Mouse (Mus musculus) cerebellum, adult 8-10 months (tissue): ENCODE data around the gene Klf11.

Experiments used
- DNase-seq: peaks from one replicate; pipeline ENCODE4 v3.0.0; 2022

Gene Klf11

GRCm38 (mm10) chr12:24705502-24706263 is 54.6 kb downstream of the Klf11 start:
- no peak for DNase-seq

DNA sequence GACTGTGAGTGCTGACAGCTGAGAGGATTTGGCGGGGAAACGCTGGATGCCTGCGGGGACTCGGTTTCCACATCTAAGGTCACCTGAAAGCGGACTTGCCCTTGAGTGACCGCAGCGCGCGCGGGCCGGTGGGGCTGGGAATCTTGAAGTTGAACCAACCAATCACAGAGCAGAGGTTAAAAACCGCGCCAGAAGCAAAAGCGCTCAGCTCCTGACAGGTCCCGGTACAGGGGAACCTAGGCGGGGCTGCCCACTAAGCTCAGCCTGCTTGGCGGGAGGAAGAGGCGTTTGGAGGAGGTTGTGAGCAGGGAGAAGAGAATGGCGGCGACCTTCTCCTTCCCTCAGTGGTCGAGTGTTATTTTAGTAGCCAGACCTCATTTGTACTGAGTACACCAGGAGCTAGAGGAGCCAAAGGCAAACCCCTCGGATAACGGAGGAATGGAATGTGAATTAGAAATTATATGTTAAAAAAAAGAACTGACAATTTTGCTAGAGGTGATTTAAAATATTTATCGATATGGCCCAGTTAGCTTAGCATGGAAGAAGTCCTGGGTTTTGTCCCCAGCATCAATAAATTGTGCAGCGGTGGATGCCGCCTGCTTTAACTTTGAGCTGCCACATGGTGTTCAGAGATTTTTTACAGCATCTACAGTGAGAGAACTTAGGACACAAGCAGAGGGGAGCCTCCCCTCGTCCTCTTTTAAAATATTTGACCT is 55.8 kb downstream of the Klf11 start:
- no peak for DNase-seq

GRCm38 (mm10) chr12:24707480-24707802 is 56.4 kb downstream of the Klf11 start:
- DNase-seq: no peak

DNA sequence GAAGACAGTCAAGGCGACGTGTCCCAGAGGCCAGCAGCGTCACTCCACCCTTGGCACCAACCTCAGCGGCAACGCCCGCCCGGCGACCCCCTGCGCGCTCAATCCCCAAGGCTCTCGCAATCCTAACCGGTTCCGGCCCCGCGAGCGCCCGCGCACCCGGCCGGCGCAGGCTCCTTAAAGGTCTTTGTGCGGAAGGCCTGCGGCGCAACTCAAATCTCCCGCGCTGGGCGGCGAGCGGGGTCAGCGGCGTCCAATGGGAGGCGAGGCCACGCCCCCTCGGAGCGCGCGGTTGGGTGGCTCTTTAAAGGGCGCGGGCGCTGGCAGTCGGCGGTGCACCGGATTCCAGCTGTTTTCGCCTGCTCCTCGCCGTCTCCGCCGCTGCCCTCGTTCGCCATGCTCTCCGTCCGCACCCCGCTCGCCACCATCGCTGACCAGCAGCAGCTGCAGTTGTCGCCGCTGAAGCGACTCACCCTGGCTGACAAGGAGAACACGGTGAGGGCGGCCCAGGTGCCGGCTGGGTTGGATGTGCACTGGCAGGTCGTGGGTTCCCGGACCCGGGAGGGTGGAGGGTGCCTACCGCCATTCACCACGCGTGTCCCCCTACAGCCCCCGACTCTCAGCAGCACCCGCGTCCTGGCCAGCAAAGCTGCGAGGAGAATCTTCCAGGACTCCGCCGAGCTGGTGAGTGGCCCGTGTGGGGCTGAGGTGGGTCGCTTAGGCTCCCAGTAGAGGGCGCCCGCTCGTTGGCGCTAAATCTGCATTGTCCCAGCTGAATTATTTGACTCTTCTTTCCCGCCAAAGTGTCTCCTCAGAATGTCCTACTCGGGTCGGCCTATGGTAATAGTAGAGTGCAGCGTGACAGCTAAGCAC is 57.1 kb downstream of the Klf11 start, which contains the start of gene Rrm2:
TSS of gene Rrm2 (plus strand) at position 288 of the 870 bp plus-strand sequence.
- peak; percentile 86 for DNase-seq

DNA sequence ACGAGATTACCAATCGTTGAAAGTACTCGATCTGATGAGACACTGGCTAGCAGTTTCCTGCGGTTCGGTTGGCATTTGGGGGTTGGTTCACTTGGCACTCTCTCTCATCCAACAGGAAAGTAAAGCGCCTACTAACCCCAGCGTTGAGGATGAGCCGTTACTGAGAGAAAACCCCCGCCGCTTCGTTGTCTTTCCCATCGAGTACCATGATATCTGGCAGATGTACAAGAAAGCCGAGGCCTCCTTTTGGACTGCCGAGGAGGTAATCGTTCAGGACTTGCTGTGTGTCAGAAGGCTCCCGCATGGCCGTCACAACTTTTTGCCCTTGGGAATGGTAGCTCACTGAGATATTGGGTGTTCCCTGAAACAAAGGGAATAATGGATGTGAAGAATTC is 57.7 kb downstream of the Klf11 start:
- no peak for DNase-seq

DNA sequence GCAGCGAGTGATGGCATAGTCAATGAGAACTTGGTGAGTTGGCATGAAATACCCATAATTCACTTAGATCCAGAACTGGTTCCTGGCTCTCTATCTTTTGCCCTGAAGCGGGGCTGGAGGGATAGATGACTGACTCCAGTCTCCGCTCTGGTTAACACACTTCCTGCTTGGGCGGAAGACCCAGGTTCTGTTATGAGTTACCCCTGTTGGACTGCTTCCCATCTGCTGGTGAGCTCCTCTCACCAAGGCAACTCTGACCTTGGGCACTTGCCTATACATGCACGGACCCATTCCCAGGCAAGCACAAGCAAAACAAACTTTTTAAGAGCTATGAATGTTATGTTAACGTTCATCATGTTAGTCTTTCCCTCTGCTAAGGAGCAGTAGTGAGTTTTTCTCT is 58.3 kb downstream of the Klf11 start:
- no peak for DNase-seq

GRCm38 (mm10) chr12:24709831-24710508 is 58.9 kb downstream of the Klf11 start:
- peak; percentile 44 for DNase-seq

GRCm38 (mm10) chr12:24710672-24711071 is 59.6 kb downstream of the Klf11 start:
- DNase-seq: no peak
